Mouse (Mus musculus) left cerebral cortex, postnatal 25 days (tissue): ENCODE measurements around the gene Fibp. TPM values are rescaled to one million over a fixed set of nuclear protein-coding genes. Genes with fewer than 3 reads are reported as not detected.
A peak's percentile ranks its signal among the peaks of the same experiment; 100 is the strongest.
"Not testable (repeated sequence)": the region's sequence is repeated elsewhere in the genome, so short reads cannot be mapped to it uniquely, and the experiment has no call there.

Experiments used
- DNase-seq, 2 experiments: peaks; one replicate each; pipeline ENCODE4 v3.0.0; 2022; ENCODE audit warnings: low spot score in 2 of 2, mixed read lengths in 1 of 2
- intact Hi-C: fragments of 180-260 bp; cut with DNase I; formaldehyde crosslinking; loops from one replicate; pipeline ENCODE4 v1.15.1; 2025
- total RNA-seq, 2 experiments: library from RNA; stranded (reverse); gene quantifications; 2 replicates each; pipeline ENCODE4 v1.2.3; 2021

The Fibp gene
- total RNA-seq, 2 experiments from 2014 or later = 81.9 to 92.9 TPM

- intact Hi-C loops = no loop called here
- DNase-seq = no peak
Observed at GRCm38 (mm10) chr19:5483386-5484359, 23.3 kb downstream of the Fibp start.

DNA sequence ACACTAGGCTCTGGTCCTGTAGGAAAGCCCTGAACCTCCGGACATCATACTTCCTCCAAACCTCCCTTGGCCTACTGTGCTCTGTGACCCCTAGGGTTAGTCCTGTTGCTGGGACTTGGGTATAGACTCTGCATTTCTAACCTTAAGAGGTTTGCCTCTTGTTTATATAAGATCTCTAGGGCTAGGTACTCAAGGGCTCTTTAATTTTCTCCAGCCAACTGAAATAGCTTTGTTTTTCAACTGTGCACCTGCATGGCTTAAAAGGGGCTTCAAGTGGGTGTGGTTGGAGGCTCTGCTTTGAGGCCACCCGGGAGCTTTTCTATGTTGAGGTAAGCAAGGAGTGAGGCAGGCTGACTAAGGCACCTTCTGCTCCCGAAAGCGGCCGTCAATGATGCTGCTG, 24.1 kb downstream of the Fibp start:
- intact Hi-C loops = no loop called here
- no peak for DNase-seq

- DNase-seq = no peak
- intact Hi-C loops = no loop called here
Observed at GRCm38 (mm10) chr19:5485371-5485770, 25.0 kb downstream of the Fibp start.

DNA sequence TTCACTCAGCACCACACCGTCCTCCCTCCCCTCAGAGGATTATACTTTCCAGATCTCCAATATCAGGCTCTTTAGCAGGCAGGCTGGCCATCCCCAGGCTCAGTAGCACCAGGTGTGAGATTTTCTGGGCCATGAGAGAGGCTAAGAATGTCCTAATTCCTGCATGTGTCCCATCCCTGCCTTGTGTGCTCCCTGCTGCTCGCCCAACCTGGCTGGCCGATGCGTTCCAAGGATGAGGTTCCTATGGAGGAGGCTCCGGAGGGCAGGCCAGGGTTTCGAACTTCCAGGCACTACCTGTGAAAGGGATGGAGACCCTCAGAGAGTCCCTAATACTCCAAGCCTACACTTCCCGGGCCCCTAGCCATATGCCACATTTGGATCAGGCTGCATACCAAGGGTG, 25.4 kb downstream of the Fibp start:
- no peak for DNase-seq
- intact Hi-C loops = no loop called here

DNA sequence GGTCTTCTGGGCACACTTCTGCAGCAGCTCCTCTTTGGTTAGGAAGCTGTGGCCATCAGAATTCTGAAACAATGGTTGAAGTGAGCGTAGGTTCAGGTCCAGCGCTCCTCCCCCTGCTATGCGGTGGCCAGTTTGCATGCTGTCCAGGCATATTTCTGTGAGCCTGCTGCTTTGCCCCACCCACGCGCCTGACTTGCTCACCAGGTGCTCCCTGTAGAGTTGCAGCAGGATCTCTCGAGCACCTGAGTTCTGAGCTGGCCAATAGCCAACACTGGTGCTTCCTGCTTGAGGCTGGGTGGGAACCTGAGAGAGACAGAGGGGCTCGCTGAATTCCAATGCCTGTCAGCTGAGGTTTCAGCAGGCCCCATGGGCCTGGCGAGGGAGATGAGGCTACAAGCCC, 25.9 kb downstream of the Fibp start:
- DNase-seq = no peak
- intact Hi-C loops = no loop called here

DNA sequence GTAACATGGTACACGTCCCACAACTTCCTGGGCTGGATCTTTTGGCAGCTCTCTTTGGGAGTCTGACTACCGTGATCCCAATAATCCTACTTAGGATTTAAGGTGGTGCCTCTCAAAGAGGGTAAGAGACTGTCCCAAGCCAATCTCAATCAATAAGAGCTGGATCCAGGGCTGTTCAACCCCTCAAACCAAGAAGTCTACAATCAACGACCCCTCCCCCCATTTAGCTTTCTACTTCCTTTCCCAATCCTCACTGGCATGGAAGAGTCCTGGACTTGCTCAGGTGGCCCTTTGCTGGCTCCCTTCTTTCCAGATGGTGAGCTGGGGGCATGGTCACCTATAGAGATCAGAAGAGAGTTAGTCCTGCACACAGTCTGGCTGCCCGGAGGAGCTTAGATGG, 26.4 kb downstream of the Fibp start:
- intact Hi-C loops = no loop called here
- no peak for DNase-seq

GRCm38 (mm10) chr19:5487768-5488550, 27.5 kb downstream of the Fibp start, which contains the start of gene Mus81:
Gene Mus81 (minus strand): TSS chr19:5488402.
- intact Hi-C loops = loop anchor here (2.0 kb wide), 2 partner anchors 13 to 63 kb away; partner anchors contain the start of genes AI837181 and Drap1
- DNase-seq = peak; percentile 90 to 98

- peak; percentile 97 to 99 for DNase-seq
- intact Hi-C loops = loop anchor here (2.0 kb wide), 2 partner anchors 14 to 64 kb away; partner anchors contain the start of genes AI837181 and Drap1
Observed at GRCm38 (mm10) chr19:5488878-5489571, 28.6 kb downstream of the Fibp start.

DNA sequence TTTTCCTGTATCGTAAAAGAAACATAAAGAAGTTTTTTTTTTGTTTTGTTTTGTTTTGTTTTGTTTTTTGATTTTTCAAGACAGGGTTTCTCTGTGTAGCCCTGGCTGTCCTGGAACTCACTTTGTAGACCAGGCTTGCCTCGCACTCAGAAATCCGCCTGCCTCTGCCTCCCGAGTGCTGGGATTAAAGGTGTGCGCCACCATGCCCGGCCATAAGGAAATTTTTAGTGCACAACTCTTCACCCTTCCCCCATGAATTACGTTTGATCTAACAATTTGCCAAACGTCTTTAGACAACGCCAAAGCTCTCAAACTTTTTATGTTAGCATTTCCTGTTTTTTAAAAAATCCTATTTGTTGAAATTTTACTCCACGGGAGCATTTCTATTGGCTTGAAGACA, 29.3 kb downstream of the Fibp start:
- intact Hi-C loops = loop anchor here (1.0 to 2.0 kb wide), 6 partner anchors 15 to 193 kb away; partner anchors contain the start of genes AI837181, Drap1, Fibp and Sart1
- DNase-seq = not testable (repeated sequence)

GRCm38 (mm10) chr19:5490313-5490897, 30.0 kb downstream of the Fibp start, which contains the start of gene Cfl1:
Gene Cfl1 (plus strand): TSS chr19:5490455.
- intact Hi-C loops = loop anchor here (1.0 to 2.0 kb wide), 4 partner anchors 20 to 194 kb away; partner anchors contain the start of genes Fibp, Sart1 and Snx32
- peak; percentile 96 to 98 for DNase-seq

GRCm38 (mm10) chr19:5490898-5491708, 30.7 kb downstream of the Fibp start:
- peak; percentile 84 to 90 for DNase-seq
- intact Hi-C loops = loop anchor here (1.0 to 2.0 kb wide), 5 partner anchors 20 to 194 kb away; partner anchors contain the start of genes Ccdc85b, Fibp, Sart1 and Snx32

GRCm38 (mm10) chr19:5492641-5493040, 32.2 kb downstream of the Fibp start:
- DNase-seq = no peak
- intact Hi-C loops = no loop called here

- DNase-seq, intact Hi-C loops: not testable (repeated sequence)
Observed at GRCm38 (mm10) chr19:5493301-5493721, 32.9 kb downstream of the Fibp start.

- no peak for DNase-seq
- intact Hi-C loops = no loop called here
Observed at GRCm38 (mm10) chr19:5494314-5494713, 33.9 kb downstream of the Fibp start.

- intact Hi-C loops = no loop called here
- no peak for DNase-seq
Observed at GRCm38 (mm10) chr19:5495353-5496051, 35.1 kb downstream of the Fibp start.

DNA sequence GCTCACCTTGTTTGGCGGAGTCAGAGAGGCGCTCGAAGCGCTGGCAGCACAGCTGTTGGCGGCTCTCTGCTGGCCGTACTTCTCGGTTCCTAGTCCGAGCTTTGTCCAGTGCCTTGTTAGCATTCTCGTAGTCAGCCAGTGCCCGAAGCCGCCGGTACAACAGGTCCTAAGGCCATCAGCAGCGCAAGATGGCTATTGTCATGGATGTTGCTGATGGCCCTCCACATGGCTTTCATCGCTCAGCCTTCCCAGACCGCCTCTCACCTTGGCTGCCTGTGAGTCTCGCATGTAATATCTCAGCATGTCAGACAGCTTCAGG, 35.6 kb downstream of the Fibp start:
- intact Hi-C loops = no loop called here
- no peak for DNase-seq

DNA sequence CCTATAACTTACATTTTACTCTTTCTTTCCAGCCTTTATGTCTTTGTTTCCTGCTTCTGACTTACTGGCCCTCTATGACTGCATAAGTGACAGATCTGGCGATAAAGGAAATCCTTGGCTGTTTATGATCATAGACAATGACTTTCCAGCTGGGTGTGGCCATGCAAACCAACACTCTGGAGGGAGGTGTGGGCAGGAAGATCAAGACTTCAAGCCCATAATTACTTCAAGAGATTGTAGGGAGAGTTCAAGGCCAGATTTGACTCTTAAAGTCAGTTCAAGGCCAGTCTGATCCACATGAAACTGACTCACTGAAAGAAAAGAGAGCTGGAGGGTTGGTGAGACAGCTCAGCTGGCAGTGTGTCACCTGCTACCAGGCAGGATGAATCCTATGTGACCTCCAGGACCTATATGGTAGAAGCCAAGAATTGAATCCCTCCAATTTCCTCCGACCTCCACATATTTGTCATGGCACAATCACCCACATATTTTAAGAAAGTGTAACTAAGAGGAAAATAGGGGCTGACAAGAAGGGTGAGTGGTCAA, 40.0 kb downstream of the Fibp start:
- no peak for DNase-seq
- intact Hi-C loops = no loop called here
